Mouse (Mus musculus): Measurements from ENCODE around the gene Banp.

The Banp gene

DNA sequence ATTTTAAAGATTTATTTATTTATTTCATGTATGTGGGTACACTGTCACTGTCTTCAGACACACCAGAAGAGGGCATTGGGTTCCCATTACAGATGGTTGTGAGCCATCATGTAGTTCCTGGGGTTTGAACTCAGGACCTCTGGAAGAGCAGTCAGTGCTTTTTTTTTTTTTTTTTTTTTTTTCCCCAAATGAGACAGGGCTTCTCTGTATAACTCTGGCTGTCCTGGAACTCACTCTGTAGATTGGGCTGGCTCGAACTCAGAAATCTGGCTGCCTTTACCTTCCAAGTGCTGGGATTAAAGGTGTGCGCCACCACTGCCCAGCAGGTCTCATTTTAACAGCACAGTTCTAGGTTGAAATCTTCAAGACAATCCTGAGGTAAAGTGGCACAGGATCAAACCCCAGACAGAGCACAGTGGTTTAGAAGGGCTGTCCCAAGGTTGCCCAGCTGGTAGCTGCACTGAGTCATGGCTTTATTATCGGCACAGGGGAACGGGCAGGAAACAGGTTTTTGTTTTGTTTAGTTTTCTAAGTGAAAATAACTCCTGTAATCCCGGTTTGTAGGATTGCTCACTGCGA is at the start of gene Banp:
Gene Banp (plus strand): TSS at position 529 of the 579 bp plus-strand sequence.
- no peak for DNase-seq (ENCODE audit: low spot score in 2 of 2)

DNA sequence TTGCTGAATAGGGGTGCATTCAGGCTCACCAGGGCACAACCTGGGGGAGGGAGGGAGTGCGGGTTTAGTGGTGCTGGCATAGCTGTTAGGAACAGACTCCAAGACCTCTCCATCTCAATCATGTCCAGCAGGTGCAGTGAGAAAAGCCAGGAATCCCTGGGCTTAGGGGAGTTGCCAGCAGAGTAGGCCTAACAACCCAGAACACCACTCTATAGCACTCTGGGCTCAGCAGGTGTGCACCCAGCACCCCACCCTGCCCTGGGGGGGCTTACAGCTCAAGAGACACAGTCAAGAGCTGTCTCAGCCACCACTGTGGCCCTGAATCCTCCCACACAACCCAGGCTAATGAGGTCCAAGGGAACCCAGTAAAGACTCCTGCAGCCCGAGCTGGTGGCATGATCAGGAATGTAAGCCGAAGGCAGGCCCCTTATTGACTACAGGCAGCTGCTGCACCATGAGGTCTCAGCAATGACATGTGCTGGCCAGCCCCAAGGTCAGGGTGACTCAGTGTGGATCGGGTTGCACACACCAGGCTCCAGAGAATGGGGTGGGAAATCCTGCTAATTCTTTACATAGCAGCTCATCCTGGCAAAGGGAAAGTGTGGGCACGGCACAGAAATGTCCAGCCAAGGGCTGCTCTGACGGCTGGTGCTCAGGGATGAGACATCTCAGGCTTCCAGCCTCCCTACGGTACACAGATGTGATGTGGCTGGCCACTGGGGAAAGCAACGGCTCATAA is 47.9 kb upstream of the Banp start:
- DNase-seq (ENCODE audit: low spot score in 2 of 2) = peak in 1 of 2 experiments; percentile 15

DNA sequence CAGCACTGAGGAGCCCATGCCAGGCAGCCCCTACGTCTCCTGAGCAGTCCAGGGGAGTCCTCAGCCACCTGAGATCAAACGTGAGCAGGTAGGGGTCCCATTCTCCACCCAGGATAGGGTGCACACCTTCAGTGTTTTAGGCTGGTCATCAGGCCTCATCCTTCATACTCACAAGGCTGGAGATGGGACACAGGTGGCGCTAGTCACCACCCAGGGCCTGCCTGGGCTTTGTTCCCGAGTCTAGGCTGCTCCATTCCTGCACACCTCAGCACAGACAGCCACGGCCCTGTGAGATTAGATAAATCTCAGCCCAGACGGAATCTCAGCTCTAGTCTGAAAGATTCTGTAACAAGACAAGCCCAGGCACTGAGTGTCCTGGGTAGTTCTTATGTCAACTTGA is 45.6 kb upstream of the Banp start:
- DNase-seq (ENCODE audit: low spot score in 2 of 2) = no peak

DNA sequence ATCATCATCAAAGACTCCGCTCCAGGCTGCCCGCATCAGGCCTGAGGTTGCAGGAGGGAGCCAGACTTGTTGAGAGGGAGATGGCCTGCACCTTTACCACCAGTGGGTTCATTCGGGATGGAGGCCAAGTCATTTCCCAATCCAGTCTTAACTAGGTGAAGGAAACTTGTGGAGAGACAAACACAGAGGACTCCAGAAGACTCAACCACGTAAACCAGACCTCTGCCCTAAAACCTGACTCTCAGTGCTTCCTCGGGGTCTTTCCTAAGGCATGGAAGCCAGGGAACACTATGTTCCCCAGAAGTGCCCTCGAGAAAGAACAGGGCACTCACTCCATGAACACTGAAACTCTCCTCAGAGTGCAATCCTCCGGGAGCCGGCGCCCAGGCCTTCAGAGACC is 44.6 kb upstream of the Banp start:
- DNase-seq (ENCODE audit: low spot score in 2 of 2) = no peak

DNA sequence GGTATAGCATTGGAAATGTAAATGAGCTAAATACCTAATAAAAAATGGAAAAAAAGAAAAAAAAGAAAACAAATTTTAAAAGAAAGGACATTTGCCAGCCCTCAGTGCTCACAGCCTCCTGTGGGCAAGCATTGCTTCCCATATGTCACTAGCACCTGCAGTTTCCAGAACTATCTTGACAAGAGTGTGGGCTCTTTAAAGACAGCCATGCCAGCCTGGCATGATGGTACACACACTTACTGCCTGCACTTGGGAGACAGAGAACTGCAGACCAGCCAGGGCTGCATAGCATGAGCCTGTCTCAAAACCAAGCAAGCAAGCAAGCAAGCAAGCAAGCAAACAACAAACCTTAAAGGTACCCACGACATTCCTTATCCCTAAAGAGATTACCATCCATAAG is 44.1 kb upstream of the Banp start:
- no peak for DNase-seq (ENCODE audit: low spot score in 2 of 2)

DNA sequence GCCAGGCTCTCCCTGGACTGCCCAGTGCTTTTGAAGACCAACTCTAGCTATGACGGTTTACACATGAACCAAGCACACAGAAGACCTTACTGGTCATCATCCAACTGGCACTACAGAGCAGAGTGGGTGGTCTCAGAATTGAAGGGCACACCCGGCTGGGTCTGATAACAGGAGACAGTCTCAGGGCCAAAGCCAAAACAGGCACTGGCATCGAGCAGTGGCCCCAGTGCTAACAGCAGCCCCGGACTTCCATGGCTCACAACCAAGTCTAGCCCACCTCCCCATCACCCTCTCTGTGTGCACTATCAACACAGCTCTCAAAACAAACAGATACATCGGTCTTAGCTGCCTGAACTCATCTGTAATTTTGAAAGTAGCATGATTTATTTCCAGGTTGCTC is 43.7 kb upstream of the Banp start:
- no peak for DNase-seq (ENCODE audit: low spot score in 2 of 2)

DNA sequence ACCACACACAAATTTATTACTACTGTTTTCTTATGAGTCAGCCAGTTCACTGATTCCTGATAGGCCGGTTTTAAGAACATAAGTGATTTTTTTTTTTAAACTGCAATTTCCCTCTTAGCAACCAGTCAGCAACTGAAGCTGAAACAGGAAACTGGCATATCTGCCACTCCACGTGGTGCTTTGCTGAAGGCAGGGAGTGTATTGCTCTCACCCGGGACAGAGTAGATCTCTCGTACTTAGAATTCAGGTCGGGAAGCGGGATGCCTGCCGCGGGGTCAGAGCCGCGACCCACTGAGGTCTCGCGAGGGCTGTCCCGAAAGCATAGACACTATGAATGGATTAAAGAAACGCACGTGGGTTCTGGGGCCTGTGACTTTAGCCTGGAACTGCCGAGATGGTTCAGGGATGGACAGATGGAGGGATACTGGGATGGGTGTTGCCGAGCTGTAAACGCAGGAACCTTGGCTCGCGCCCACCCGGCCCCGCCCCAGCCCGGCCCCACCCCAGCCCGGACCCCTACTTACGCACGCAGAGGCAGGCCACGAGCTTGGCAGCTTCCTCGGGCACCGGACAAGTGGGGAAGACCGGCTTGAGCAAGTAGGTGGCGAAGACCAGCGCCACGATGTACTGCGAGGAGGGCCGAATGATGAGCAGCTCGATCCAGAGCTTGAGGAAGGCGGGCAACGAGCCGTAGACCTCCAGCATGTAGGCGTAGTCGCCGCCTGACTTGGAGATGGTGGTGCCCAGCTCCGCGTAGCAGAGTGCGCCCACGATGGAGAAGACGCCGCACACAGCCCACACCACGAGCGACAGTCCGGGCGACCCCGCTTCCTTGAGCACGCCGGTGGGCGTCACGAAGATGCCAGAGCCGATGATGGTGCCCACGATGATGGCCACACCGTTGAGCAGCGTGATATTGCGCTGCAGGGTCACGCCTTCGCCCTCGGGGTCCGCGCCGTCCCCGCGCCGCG is 42.7 kb upstream of the Banp start:
- peak in 1 of 2 experiments; percentile 53 for DNase-seq (ENCODE audit: low spot score in 2 of 2)

DNA sequence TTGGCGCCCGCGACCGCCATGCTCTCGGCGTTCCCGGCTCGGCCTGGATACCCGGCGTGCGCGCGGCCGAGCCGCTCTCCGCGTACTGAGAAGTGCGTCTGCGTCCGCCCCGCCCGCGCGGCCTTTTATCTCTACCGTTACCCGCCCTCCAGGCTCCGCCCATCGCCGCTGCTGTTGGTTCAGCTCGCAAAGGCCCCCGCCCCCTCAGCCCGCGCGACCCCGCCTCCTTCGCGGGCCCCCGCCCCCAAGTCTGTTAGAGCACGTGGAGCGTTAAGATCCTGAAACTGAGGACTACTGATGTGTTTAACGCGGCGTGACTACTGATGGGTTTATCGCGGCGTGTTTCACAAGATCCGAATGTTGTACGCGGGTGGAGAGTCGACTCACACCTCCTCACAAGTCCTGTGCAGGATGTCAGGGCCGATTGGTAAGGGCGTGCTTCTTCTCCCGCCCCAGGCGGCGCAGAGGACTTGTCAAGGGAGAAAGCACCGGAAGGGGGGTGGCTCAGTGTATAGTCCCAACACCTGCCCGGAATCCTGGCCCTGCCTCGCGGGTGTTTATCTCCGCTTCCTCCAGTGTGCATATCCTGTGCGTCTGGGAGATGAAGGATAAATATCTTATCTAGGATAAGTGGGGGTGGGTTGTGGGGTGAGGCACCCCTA is 41.8 kb upstream of the Banp start, which contains the start of gene Slc7a5:
Gene Slc7a5 (minus strand): TSS at position 108 of the 662 bp plus-strand sequence.
- peak; percentile 92 to 96 for DNase-seq (ENCODE audit: low spot score in 2 of 2)

DNA sequence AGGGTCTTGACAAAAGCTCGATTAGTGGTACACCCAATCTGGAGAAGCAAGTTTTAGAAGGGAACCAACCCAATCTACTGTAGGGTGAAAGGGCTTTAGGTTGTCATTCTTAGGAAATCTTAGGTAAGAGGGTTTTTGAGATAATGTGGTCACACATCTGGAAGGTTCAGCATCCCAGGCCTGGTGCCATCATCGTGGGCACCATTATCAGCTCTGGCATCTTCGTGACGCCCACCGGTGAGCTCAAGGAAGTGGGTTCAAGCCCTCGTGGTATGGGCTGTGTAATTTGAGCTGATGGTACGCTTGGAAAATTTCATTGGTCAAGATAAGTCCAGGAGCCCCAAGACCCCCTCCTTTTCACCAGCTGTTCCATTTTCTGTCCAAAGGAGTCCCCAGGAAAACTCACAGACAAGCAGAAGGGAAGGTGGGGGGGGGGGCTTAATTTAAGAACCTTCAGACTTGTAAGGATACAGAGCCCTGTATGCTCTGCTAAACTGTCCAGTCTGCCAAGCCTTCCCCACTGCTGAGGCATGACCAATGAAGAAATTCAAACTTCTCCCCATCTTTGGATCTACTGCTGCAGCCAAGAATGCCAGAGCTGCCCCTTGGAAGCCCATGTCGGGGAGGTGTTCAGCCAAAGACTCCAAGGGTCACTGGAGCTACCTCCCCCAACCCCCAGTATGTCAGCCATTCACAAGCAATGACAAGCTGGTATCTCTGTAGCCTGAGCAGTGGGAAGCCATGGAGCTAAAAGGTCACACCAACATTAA is 41.0 kb upstream of the Banp start:
- DNase-seq (ENCODE audit: low spot score in 2 of 2) = no peak

DNA sequence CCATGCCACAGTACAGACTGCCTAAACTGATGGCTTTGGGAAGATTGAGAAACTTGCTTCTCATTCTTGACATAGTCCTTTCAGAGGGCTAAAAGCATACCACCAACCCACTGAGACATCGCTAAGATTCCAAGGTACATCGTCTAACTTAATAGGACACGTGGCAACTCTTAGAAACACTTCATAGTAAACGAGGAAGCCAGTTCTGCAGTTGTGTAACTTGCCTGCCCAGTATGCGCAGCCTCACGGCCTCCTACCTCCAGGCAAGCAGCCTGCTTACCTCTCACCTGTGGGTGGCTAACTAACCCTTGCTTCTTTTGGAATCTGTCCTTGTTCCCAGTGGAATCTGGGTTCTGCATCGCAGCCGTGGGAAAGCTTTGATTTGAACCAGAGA is 40.4 kb upstream of the Banp start:
- DNase-seq (ENCODE audit: low spot score in 2 of 2) = no peak

DNA sequence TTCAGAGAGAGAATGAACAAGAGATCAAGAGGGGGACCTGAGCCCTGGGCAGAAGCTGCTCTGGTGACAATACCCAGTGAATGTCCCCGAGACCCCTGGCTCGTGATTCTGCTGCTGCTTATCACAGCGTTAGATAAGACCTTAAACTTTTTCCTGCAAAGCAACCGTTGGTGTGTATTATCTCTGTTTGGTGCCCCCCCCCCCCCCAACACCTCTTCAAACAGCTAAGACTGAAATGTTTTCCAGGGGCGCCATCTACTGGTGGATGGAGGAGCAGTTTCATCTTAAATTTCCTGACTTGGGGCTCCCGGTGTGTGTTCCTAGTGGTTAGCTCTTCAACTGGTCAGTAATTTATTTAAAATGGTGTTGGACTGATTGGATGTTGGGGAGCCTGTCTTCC is 39.9 kb upstream of the Banp start:
- peak; percentile 84 to 86 for DNase-seq (ENCODE audit: low spot score in 2 of 2)

DNA sequence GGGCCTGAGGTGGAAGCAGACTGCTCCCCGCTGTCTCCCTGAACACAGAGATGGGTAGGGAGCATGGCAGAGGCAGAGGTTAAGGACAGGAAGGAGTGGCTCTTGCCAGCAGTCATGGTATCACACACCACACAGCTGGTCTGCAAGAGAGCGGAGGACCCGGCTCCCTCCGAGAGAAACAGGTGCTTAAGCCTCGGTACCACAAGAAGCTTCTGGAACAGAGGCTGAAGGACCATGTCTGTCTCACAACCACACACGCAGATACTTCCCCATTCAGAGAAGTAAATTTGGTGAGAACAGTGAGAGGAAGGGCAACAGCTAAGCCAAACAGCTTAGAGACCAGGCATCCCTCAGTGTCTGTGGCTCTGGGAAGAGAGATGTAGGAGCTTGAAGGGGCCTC is 38.1 kb upstream of the Banp start:
- DNase-seq (ENCODE audit: low spot score in 2 of 2) = no peak

DNA sequence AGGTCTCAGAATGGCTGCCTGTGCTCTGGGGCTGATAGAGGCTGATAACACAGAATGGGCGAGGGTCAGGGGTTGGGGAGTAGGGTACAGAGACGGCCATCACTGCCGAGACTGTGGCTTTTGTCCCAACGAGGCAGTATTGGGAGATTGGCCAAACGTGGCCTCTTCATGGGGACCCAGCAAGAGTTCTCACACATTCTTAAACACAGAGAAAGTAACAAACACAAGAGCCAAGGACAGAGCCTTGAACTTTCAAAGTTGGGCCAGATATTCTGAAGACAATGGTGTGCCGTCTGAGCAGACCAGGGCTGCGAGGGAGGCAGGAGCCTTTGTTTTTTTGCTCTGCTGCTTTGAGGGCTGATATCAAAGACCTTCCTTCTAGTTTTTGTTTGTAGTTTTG is 37.6 kb upstream of the Banp start:
- DNase-seq (ENCODE audit: low spot score in 2 of 2) = no peak

DNA sequence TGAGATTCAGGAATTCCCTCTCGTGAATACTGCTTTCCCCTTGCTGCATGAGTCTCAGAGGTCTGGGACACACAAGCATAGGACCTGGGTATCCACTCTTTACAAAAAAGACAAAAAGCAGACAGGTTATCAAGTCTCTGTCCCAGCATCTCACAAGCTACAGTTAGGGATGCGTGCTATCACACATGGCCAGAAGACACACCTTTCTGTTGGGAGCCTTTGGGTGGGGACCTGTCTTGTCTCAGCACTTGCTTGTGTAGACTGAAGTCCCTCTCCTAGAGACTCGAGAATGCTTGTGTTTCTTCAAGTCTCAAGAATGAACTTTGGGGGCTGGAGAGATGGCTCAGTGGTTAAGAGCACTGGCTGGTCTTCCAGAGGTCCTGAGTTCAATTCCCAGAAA is 36.7 kb upstream of the Banp start:
- DNase-seq (ENCODE audit: low spot score in 2 of 2) = no peak

DNA sequence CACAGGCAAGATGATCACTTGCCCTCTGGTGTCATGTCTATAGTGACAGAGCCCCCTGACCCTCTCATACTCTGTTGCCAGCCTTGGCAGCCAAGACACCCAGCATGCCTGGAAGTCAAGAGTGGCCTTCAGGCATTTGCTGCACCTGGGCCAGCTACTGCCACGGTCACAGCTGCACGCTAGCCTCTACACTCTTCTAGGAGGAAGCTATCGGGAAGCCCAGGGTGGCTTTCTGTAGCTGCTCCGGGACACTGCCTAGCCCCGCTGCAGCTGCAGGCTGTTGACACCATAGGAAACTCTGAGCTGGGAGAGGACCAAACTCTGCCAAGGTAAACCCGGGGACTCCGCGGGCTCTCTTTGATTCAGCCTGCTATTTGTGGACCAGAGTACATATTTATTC is 36.2 kb upstream of the Banp start:
- no peak for DNase-seq (ENCODE audit: low spot score in 2 of 2)

DNA sequence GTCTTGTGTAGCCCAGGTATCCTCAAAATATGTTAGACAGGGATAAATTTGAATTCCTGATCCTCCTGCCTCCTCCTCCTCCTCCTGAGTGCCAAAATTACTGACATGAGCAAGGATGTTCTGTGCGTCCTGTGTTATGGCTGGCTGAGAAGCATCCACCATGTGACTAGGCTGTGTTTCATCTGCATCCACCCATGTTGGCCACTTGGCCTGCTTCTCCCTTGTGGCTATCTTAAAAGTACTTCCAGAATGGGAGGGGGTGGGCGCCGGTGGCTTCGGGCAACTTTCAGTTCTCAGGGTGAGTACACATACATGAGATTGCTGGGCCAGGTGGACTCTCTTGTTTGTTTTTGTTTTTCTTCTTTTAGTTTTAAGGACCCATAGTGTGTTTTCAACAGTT is 30.4 kb upstream of the Banp start:
- DNase-seq (ENCODE audit: low spot score in 2 of 2) = no peak

DNA sequence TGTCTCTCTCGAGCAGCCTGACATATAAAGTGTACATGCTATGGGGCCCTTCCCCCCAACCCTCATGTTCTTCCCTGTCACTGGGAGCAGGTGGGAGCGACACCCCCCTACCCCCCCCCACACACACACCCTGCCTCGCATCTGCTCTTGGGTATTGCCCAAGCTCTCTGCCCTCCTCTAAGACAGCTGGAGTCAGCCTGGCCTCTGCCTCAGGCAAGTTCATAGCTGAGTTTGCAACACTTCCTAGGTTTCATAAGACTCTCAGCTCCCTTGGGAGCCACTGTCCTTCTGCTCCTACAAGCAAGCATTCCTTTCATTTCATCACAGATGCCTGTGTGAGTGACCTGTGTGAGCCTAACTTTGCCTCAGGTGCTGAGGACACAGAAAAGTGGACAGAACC is 29.8 kb upstream of the Banp start:
- DNase-seq (ENCODE audit: low spot score in 2 of 2) = no peak

DNA sequence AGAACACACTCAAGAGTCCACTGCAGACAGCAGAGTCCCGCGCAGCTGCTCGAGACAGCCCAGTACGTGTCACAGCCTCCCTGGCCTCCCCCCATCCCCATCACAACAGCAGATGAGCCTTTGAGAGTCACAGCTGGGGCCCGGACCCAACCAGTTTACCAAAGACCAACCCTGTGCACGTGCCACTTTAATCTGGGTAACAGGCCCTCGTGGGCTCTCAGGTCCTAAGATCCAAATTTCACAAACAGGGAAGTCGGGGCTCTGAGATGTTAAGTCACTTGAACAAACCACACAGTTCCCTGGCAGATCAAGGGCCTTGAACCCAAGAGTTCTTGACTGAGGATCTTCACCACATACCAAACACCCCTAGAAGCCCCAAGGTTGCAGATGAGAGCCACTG is 28.0 kb upstream of the Banp start:
- no peak for DNase-seq (ENCODE audit: low spot score in 2 of 2)

DNA sequence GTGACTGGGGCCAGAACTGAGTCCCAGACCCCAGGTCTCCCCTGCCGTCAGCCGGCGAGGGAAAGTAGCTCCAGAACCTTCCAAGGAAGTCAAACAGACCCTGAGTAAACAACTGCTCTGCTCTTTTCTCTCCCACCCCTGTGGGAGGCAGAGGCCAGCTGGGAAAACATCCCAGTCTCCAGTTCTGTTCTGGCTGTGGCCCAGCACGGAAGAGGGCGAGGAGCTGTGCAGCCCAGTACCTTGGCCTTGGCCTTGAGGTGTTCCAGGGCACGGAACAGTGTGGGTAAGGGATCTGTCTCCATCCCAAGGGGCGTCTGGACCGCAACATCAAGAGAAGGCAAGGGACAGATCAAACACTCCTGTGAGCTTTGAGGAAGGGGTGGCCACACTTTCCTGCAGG is 27.4 kb upstream of the Banp start:
- no peak for DNase-seq (ENCODE audit: low spot score in 2 of 2)

DNA sequence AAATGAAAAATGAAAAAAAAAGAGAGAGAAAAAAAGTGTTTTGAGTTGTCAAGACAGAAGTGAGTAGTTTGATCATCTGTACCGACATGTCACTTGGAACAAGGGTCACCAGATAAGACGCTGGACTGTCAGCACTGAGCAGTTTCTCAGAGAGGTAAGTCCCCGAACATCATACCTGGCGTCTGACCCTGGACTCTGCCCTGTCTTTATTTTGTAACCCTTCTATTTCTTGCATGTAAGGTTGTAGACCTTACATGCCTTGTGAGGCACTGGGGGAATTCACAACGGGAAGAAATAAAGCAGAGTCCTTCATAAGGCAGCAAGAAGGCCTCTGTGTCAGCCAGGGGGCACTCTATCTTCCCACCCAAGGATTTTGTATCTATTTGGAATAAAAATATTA is 24.9 kb upstream of the Banp start:
- DNase-seq (ENCODE audit: low spot score in 2 of 2) = no peak

DNA sequence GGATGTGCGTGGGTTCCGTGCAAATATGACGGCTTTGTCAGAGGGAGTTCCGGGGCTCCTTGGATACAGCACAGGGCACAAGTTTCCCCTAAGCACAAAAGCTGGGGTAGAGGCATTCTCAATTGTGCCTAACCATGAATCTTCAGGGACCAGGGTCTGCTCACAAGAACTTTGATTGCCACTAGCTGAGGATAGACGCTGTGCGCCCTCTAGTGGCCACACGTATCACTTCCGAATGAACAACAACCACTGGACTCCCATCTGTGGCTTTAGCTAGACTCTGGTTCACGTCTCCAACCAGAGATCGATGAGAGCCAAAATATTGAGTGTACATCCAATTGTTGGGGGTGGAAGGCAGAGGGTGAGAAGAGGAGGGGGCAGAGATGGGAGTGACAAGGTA is 23.9 kb upstream of the Banp start:
- DNase-seq (ENCODE audit: low spot score in 2 of 2) = peak; percentile 85 to 90

Measured in right cerebral cortex, adult 2 months (tissue).